Mouse (Mus musculus) gastrocnemius, adult 18-20 months (tissue): ENCODE measurements around the gene Glud1. TPM values are rescaled to one million over a fixed set of nuclear protein-coding genes. Genes with fewer than 3 reads are reported as not detected.

Experiments used
- DNase-seq: peaks from one replicate; pipeline ENCODE4 v3.0.0; 2021; ENCODE audit warnings: low spot score
- total RNA-seq, 2 experiments: library from RNA; stranded (reverse); gene quantifications; 2 replicates each; pipeline ENCODE4 v1.2.3; 2021

The Glud1 gene
- total RNA-seq, 2 experiments from 2014 or later, result 117 to 119 TPM

DNA sequence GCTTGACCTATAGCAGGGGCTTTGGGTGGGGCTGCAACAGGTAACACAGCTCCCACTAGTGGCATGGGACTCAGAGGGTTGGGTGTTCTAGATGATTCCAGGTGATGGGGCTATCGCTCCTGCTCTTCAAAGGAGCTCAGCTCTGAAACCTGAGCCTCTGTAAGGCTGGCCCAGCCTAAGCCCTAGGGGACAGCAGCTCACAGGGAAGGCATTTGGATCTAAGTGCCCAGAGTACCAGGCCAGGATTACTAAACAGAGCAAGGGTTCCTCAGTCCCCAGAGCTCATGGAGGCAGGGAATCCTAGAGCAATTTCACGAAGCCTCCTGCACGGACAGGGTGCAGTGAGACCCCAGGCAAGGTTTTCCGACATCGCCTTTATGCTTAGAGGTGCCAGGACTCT is 65.4 kb downstream of the Glud1 start:
- DNase-seq, result no peak

DNA sequence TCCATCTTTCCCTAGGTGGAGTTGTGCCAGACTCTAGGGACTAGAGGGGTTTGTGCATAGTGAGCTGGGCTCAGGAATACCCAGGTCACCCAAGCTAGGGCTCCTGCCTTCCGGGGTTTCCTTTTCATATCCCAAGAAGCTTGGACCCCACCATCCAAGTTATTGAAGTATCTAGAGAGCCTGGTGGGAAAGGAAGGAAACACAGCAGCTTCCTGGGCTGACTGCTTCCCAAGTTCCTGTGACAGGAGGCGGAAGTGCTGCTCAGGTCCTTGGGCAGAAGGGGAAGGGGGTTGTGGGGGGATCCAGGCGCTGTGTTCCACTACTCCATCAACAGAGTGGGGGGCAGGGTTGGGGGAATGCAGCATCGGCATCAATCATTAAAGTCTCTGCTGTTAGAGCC is 66.6 kb downstream of the Glud1 start:
- DNase-seq, result no peak

DNA sequence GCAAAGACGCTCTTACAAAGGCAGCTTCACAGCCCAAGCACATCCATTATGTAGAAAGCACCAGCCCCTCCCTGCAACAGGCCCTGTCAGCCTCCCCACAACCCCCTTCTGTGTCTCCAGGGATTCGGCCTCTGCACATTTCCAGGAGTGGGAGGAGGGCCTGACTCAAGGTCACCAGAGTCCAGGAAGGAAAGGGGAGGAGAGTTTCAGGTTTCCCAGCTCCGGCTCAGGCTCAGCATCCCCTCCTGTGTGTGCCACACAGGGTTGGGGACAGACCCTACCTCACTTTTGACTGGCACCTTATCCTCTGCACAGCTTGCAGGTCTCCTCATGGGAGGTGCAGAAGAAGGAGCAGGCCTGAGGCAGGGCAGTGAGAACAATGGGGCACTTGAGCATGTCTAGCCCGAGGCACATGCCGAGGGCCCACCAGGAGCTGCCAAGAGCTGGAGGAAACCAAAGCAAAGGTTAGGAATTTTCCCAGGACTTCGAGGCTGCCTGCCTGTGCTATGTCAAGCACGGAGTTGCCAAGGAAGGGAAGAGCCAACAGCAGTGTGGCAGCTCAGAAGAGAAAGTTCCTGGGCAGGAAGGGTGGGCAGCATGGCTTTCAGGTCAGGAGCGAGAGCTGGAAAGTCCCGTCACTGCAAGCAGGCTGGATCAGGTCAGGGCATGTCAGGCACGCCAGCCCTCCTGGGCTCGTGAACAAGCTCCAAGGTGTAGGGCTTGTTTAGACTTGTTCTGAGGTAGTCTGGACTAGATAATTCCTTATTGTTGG is 68.2 kb downstream of the Glud1 start:
- DNase-seq, result no peak

DNA sequence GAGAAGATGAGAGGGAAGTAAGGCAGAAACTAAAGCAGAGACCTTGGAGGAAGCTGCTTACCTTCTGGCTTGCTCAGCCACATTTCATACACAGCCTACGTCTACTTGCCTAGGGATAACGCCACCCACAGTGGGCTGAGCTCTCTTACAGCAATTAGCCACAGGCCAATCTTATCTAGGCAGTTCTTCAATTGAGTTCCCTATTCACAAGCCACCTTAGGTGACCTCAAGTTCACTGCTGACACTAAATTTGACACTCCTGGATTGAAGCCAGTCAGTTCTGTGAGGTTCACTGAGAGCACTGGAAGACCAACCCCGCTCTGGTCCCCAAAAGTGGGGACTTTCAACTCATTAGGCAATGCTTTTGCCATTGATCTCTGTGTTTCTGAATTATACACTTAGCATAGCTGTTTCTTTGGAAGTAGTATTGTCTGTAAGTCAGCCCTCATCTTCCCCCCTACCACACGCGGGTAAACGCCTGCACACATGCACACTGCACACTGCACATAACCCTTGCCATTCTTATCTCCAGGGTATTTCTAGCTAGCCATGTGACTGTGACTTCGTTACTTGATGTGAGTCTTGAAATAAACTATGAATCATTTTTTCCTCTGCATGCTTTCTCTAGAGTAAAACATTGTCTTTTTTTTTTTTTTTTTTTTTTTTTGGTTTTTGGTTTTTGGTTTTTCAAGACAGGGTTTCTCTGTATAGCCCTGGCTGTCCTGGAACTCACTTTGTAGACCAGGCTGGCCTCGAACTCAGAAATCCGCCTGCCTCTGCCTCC is 72.6 kb downstream of the Glud1 start:
- DNase-seq, result no peak

DNA sequence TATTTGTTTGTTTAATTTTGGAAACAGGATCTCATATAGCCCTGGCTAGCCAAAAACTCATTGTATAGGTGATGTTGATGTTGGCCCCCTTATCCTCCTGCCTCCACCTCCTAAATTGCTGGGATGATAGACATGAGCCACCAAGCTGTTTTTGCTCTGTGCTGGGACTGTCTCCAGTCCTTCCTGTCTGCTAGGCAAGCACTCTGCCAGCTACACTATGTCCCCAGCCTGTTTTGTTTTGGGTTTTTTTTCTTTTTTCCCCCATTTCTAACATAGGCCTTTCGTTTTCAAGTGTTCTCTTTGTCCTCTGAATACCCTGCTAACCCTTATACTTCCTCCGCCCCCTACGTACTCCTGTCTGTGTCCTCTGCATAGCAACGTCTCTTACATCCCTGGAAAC is 82.8 kb downstream of the Glud1 start:
- DNase-seq, result no peak

Other genes starting within 250 kb of the Glud1 start
- gene Anxa8, start 224.7 kb upstream of the Glud1 start, total RNA-seq, result 1 to 10 TPM in 1 of 2 experiments, under 1 TPM in 1; 0.88 to 1.0 TPM
- not detected for gene A630023A22Rik, start 208.0 kb upstream of the Glud1 start, total RNA-seq
- gene Npy4r, start 158.2 kb upstream of the Glud1 start, total RNA-seq, result under 1 TPM in 1 of 2 experiments, not detected in 1; 0.07 TPM
- gene Gprin2, start 109.1 kb upstream of the Glud1 start, total RNA-seq, result under 1 TPM; 0.02 TPM
- under 1 TPM; 0.24 to 0.30 TPM for gene Syt15, start 91.1 kb upstream of the Glud1 start, total RNA-seq
- 10 to 100 TPM; 10.0 to 12.9 TPM for gene Shld2, start 234 bp upstream of the Glud1 start, total RNA-seq
- gene Fam25c, start 44.7 kb downstream of the Glud1 start, total RNA-seq, result not detected
- 10 to 100 TPM in 1 of 2 experiments, 1 to 10 TPM in 1; 7.7 to 19.1 TPM for gene Sncg, start 64.1 kb downstream of the Glud1 start, total RNA-seq
- 10 to 100 TPM in 1 of 2 experiments, 1 to 10 TPM in 1; 8.9 to 12.6 TPM for gene Mmrn2, start 64.7 kb downstream of the Glud1 start, total RNA-seq
- 10 to 100 TPM; 46.3 to 47.4 TPM for gene Bmpr1a, start 192.6 kb downstream of the Glud1 start, total RNA-seq
- gene 9230112D13Rik, start 212.1 kb downstream of the Glud1 start, total RNA-seq, result not detected